Mouse (Mus musculus) MEL (cell line): ENCODE results near the gene Bcas3. TPM values are rescaled to one million over a fixed set of nuclear protein-coding genes. Genes with fewer than 3 reads are reported as not detected.

Experiments used
- DNase-seq: peaks from one replicate; pipeline ENCODE4 v3.0.0; 2011; ENCODE audit warnings: low read depth, low spot score
- H3K27ac ChIP-seq: 2 replicates; pipeline ENCODE4 v1.5.1; 2012; ENCODE audit warnings: low read depth, mild to moderate bottlenecking, control low read depth, low read length, moderate library complexity; ENCODE audit not compliant: control insufficient read depth
- H3K27me3 ChIP-seq, 2 experiments: fragments of 150-350 bp in 1 of 2; sonication (generic) in 1 of 2; 2 replicates each; pipeline ENCODE4 v1.6.1; 2012; ENCODE audit warnings: low read length in 2 of 2, mild to moderate bottlenecking in 2 of 2, improper control_type of control experiment in 1 of 2, moderate library complexity in 1 of 2; ENCODE audit not compliant: insufficient read depth in 2 of 2, control insufficient read depth in 1 of 2
- H3K36me3 ChIP-seq, 2 experiments: 2 replicates each; pipeline ENCODE4 v1.6.1; 2012 to 2014; ENCODE audit warnings: low read length in 2 of 2, improper control_type of control experiment in 1 of 2, inconsistent platforms in 1 of 2, mild to moderate bottlenecking in 1 of 2; ENCODE audit not compliant: insufficient read depth in 2 of 2, control insufficient read depth in 1 of 2
- H3K4me1 ChIP-seq, 2 experiments: fragments of 150-350 bp in 1 of 2; sonication (generic) in 1 of 2; 2 replicates each; pipeline ENCODE4 v1.6.1; 2012; ENCODE audit warnings: low read length in 2 of 2, improper control_type of control experiment in 1 of 2, mild to moderate bottlenecking in 1 of 2; ENCODE audit not compliant: insufficient read depth in 2 of 2, control insufficient read depth in 1 of 2
- H3K4me3 ChIP-seq, 2 experiments: fragments of 150-350 bp in 1 of 2; sonication (generic) in 1 of 2; 2 replicates each; pipeline ENCODE4 v1.5.1; 2012; ENCODE audit warnings: low read depth in 2 of 2, low read length in 2 of 2, mild to moderate bottlenecking in 2 of 2, moderate library complexity in 2 of 2, control low read depth in 1 of 2, improper control_type of control experiment in 1 of 2; ENCODE audit not compliant: control insufficient read depth in 1 of 2, insufficient read depth in 1 of 2
- H3K79me2 ChIP-seq: 2 replicates; pipeline ENCODE4 v1.6.1; 2012; ENCODE audit warnings: mild to moderate bottlenecking, low read length, moderate library complexity; ENCODE audit not compliant: control insufficient read depth, poor library complexity, insufficient read depth
- H3K9ac ChIP-seq: 2 replicates; pipeline ENCODE4 v1.6.1; 2012; ENCODE audit warnings: low read depth, mild to moderate bottlenecking, control low read depth, low read length, moderate library complexity; ENCODE audit not compliant: control insufficient read depth, poor library complexity, severe bottlenecking
- H3K9me3 ChIP-seq: fragments of 150-350 bp; sonication (generic); replicated peaks from 2 replicates; pipeline ENCODE4 v1.6.1; 2012; ENCODE audit warnings: mild to moderate bottlenecking, low read length, improper control_type of control experiment, moderate library complexity; ENCODE audit not compliant: insufficient read depth
- BHLHE40 ChIP-seq: IDR thresholded peaks from 2 replicates; pipeline ENCODE4 v1.6.1; 2012; ENCODE audit warnings: low read depth, mild to moderate bottlenecking, inconsistent platforms, low read length, improper control_type of control experiment, borderline replicate concordance
- CHD1 ChIP-seq: IDR thresholded peaks from 2 replicates; pipeline ENCODE4 v1.6.1; 2012; ENCODE audit warnings: low read depth, mild to moderate bottlenecking, inconsistent platforms, low read length, improper control_type of control experiment
- CHD2 ChIP-seq: IDR thresholded peaks from 2 replicates; pipeline ENCODE4 v1.6.1; 2011; ENCODE audit warnings: low read length, improper control_type of control experiment
- EP300 ChIP-seq, 2 experiments: IDR thresholded peaks; 2 replicates each; pipeline ENCODE4 v1.6.1; 2011; ENCODE audit warnings: improper control_type of control experiment in 2 of 2, low read length in 2 of 2, low read depth in 1 of 2, mild to moderate bottlenecking in 1 of 2
- GABPA ChIP-seq: IDR thresholded peaks from 2 replicates; pipeline ENCODE4 v1.6.1; 2012; ENCODE audit warnings: low read depth, mild to moderate bottlenecking, inconsistent platforms, low read length, improper control_type of control experiment, moderate library complexity
- HCFC1 ChIP-seq: IDR thresholded peaks from 2 replicates; pipeline ENCODE4 v1.6.1; 2012; ENCODE audit warnings: low read depth, mild to moderate bottlenecking, inconsistent platforms, low read length, improper control_type of control experiment, moderate library complexity
- JUND ChIP-seq: IDR thresholded peaks from 2 replicates; pipeline ENCODE4 v1.6.1; 2011; ENCODE audit warnings: low read depth, mild to moderate bottlenecking, improper control_type of control experiment, low read length
- KAT2A ChIP-seq: conservative IDR thresholded peaks from 2 replicates; pipeline ENCODE4 v1.6.1; 2012; ENCODE audit warnings: low read depth, low read length, improper control_type of control experiment, inconsistent platforms
- MYC ChIP-seq: IDR thresholded peaks from 2 replicates; pipeline ENCODE4 v1.6.1; 2011; ENCODE audit warnings: low read depth, mild to moderate bottlenecking, low read length, improper control_type of control experiment, moderate library complexity
- POLR2A ChIP-seq, 2 experiments: IDR thresholded peaks; 2 replicates each; pipeline ENCODE4 v1.6.1; 2011 to 2012; ENCODE audit warnings: low read length in 2 of 2, mild to moderate bottlenecking in 2 of 2, control low read depth in 1 of 2, improper control_type of control experiment in 1 of 2, low read depth in 1 of 2, moderate library complexity in 1 of 2; ENCODE audit not compliant: control insufficient read depth in 1 of 2, insufficient read depth in 1 of 2, poor library complexity in 1 of 2
- TAL1 ChIP-seq: IDR thresholded peaks from 2 replicates; pipeline ENCODE4 v1.6.1; 2012; ENCODE audit warnings: mild to moderate bottlenecking, inconsistent platforms, low read length, moderate library complexity, mixed read lengths
- TBP ChIP-seq: IDR thresholded peaks from 2 replicates; pipeline ENCODE4 v1.8.0; 2011; ENCODE audit warnings: low read depth, low read length, improper control_type of control experiment
- TCF12 ChIP-seq: IDR thresholded peaks from 2 replicates; pipeline ENCODE4 v1.6.1; 2014; ENCODE audit warnings: low read depth, mild to moderate bottlenecking, inconsistent platforms, low read length, improper control_type of control experiment, moderate library complexity
- USF1 ChIP-seq: IDR thresholded peaks from 2 replicates; pipeline ENCODE4 v1.6.1; 2014; ENCODE audit warnings: low read depth, mild to moderate bottlenecking, inconsistent platforms, low read length, improper control_type of control experiment, moderate library complexity
- USF2 ChIP-seq, 2 experiments: IDR thresholded peaks; 2 replicates each; pipeline ENCODE4 v1.6.1; 2011 to 2012; ENCODE audit warnings: improper control_type of control experiment in 2 of 2, low read length in 2 of 2, borderline replicate concordance in 1 of 2, inconsistent platforms in 1 of 2, low read depth in 1 of 2, mild to moderate bottlenecking in 1 of 2; ENCODE audit not compliant: insufficient read depth in 1 of 2
- polyA plus RNA-seq, 2 experiments: library from polyadenylated mRNA; stranded (reverse) in 1 of 2; unstranded in 1 of 2; fragments of >175 nt in 1 of 2; fragments of >200 nt in 1 of 2; gene quantifications; 2 replicates each; pipeline versions ENCODE4 v1.2.1 to v1.2.4; 2012; ENCODE audit warnings: low replicate concordance in 2 of 2, low read depth in 1 of 2; ENCODE audit not compliant: insufficient read length in 2 of 2, insufficient read depth in 1 of 2, missing spikeins in 1 of 2
- total RNA-seq: library from RNA; depleted of rRNA; stranded (reverse); fragments of 300-350 nt; gene quantifications from 2 replicates; pipeline ENCODE4 v1.2.3, GENCODE M21; 2012

Bcas3 gene
- total and polyA plus RNA-seq, 3 experiments = 8.6 to 14.7 TPM; not detected in 1

DNA sequence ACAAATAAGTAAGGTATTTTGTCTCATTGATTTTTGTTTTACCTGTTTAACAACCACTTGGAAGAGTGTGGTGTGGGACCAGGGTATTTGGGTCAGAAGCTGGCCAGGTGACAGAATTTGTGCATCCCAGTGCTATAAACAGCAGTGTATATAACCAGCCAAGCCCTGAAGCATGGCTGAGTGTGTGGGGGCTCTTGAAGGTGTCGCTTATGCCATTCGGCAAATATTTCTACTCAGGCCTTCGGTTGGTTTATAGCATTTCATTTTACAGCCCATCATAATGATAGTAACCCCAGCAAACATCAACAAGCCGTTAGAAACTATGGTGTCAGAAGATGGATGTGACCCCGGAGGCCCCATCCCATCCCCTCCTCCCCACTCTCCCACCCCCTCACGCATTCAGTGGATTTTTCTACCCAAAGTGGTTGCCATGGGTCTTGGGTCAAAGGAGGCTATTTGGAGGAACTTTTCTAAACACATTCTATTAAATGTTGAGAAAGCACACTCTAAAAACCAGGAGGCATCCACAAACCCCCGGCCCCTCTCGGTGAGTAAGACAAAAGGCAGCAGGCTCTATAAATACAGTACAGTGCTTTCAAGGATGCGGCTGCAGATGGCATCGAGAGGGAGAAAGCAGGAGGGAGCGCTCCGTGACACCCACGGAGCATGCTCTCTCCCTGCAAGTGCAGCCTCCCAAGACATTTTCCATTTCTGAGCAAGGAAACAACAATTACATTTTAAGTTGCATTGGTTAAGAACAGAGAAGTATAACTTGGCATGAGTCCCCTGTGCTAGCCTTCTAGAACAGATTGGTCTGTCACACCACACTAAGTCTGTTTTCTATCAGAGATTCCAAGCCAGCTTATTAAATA is 401.9 kb downstream of the Bcas3 start:
- no peak for TF ChIP-seq GABPA
- no peak for TF ChIP-seq TAL1
- TF ChIP-seq KAT2A = no peak
- no peak for TF ChIP-seq MYC
- no peak for TF ChIP-seq BHLHE40
- TF ChIP-seq TCF12 = no peak
- TF ChIP-seq USF1 = no peak
- no peaks in the 10 kb centered on the region for H3K36me3 ChIP-seq
- no peak for DNase-seq

DNA sequence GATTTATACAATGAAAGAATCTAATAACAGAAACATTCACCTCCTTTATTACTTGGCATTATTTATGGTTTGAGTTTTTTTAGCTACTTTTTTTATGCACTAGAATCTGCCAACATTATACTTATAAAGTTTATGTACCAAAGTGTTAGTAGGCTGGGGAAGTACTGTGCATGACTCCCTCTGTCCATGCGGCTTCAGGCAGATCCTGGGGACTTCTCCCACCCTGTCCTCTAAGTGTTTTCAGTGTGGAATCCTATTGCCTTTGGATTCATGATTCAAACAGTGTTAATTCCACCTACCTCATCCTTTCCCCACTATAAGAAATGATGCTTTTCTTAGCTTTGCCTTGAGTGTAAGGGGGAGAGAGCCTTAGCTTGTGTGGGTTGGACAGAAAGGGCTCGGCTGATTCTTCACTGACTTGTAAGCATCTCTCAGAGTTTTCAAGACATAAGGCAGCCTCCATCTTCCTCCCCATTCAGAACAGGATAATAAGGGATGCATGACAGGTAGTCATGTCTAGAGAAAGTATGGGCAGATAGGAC is 402.6 kb downstream of the Bcas3 start:
- Histone ChIP-seq H3K27ac (no peak overlapping the region), H3K27me3 (no peaks in the 10 kb centered on the region; a peak in 1 of 4 replicates), H3K4me1 (peaks cover 0 to 5% of the 10 kb centered on the region in 2 experiments; a peak in 1 of 4 replicates), H3K9me3 (no peaks in the 10 kb centered on the region), H3K36me3 (no peaks in the 10 kb centered on the region), H3K79me2 (no peaks in the 10 kb centered on the region), H3K4me3 (no peak overlapping the region), H3K9ac (no peak overlapping the region)
- TF ChIP-seq TBP (no peak), CHD1 (no peak), JUND (no peak), USF2 (IDR thresholded peaks at IDR 0.05; ENCODE audit: borderline replicate concordance in 1 of 2, insufficient read depth in 1 of 2, low read depth in 1 of 2, low read length in 2 of 2) (no peak), HCFC1 (no peak), EP300 (IDR thresholded peaks at IDR 0.05; ENCODE audit: low read depth in 1 of 2, low read length in 2 of 2) (no peak), BHLHE40 (no peak), CHD2 (no peak), POLR2A (IDR thresholded peaks at IDR 0.05; ENCODE audit: control insufficient read depth in 1 of 2, insufficient read depth in 1 of 2, low read depth in 1 of 2, low read length in 2 of 2, poor library complexity in 1 of 2) (no peak), TAL1 (no peak)
- DNase-seq = no peak

More for the DNA sequence above, 401.9 kb downstream of the Bcas3 start:
- Histone ChIP-seq H3K9ac (no peak overlapping the region), H3K4me3 (no peak overlapping the region), H3K27ac (no peak overlapping the region), H3K79me2 (no peaks in the 10 kb centered on the region), H3K9me3 (no peaks in the 10 kb centered on the region), H3K4me1 (peaks cover 0 to 5% of the 10 kb centered on the region in 2 experiments; a peak in 1 of 4 replicates), H3K27me3 (no peaks in the 10 kb centered on the region; a peak in 1 of 4 replicates)
